Mouse (Mus musculus) olfactory bulb, adult 2 months (tissue): ENCODE data around the gene Spop. TPM values are rescaled to one million over a fixed set of nuclear protein-coding genes. Genes with fewer than 3 reads are reported as not detected.
"Not testable (repeated sequence)": the region's sequence is repeated elsewhere in the genome, so short reads cannot be mapped to it uniquely, and the experiment has no call there.

Experiments used
- H3K27ac ChIP-seq: fragments of 200-500 bp; 2 replicates; pipeline ENCODE4 v1.5.1; 2012; ENCODE audit warnings: low read depth, low read length; ENCODE audit not compliant: insufficient read depth
- H3K4me1 ChIP-seq: fragments of 200-500 bp; 2 replicates; pipeline ENCODE4 v1.6.1; 2012; ENCODE audit warnings: low read length; ENCODE audit not compliant: control insufficient read depth, insufficient read depth
- H3K4me3 ChIP-seq: fragments of 200-500 bp; 2 replicates; pipeline ENCODE4 v1.5.1; 2012; ENCODE audit warnings: mild to moderate bottlenecking, low read depth, low read length, moderate library complexity; ENCODE audit not compliant: insufficient read depth
- CTCF ChIP-seq: fragments of 200-500 bp; IDR thresholded peaks from 2 replicates; pipeline ENCODE4 v1.5.1; 2012; ENCODE audit warnings: low read depth, mild to moderate bottlenecking, low read length, moderate library complexity; ENCODE audit not compliant: insufficient read depth
- POLR2A ChIP-seq: fragments of 200-500 bp; IDR thresholded peaks from 2 replicates; pipeline ENCODE4 v1.6.1; 2012; ENCODE audit warnings: mild to moderate bottlenecking, low read depth, low read length, moderate library complexity; ENCODE audit not compliant: insufficient read depth
- WGBS: fragments of 180-500 bp; shearing (Covaris S2); methylation state at CpG from one replicate; pipeline ENCODE4 v1.1.7; 2018; 5-methylcytosine and 5-hydroxymethylcytosine counted together
- polyA plus RNA-seq: library from polyadenylated mRNA; stranded (reverse); fragments of >200 nt; gene quantifications from 2 replicates; pipeline ENCODE4 v1.2.4, GENCODE M21; 2012; ENCODE audit warnings: low replicate concordance; ENCODE audit not compliant: missing spikeins, insufficient read depth, insufficient read length

Gene Spop
- polyA plus RNA-seq, 1 experiment: not detected

GRCm38 (mm10) chr11:95396548-95396947 is 17.3 kb upstream of the Spop start:
- Histone ChIP-seq H3K4me1 (peaks cover 16% of the 10 kb centered on the region), H3K4me3 (no peak overlapping the region), H3K27ac (no peak overlapping the region)
- 80% methylated on average over 1 of the region's 1 CpGs for WGBS
- TF ChIP-seq CTCF (no peak), POLR2A (no peak)

GRCm38 (mm10) chr11:95397843-95398835 is 15.7 kb upstream of the Spop start:
- Histone ChIP-seq H3K27ac (no peak overlapping the region), H3K4me1 (peaks cover 10% of the 10 kb centered on the region), H3K4me3 (no peak overlapping the region)
- TF ChIP-seq POLR2A (no peak), CTCF (peak; percentile 66)
- 46% methylated on average over 14 of the region's 14 CpGs for WGBS

GRCm38 (mm10) chr11:95399520-95400020 is 14.3 kb upstream of the Spop start:
- H3K27ac ChIP-seq: no peak overlapping the region
- H3K4me1 ChIP-seq: peaks cover 11% of the 10 kb centered on the region
- WGBS: 66% methylated on average over 13 of the region's 13 CpGs
- no peak overlapping the region for H3K4me3 ChIP-seq
- TF ChIP-seq POLR2A: no peak
- no peak for TF ChIP-seq CTCF

GRCm38 (mm10) chr11:95401568-95401967 is 12.3 kb upstream of the Spop start:
- H3K4me1 ChIP-seq: peaks cover 11% of the 10 kb centered on the region
- TF ChIP-seq POLR2A: no peak
- no peak for TF ChIP-seq CTCF
- 94% methylated on average over 5 of the region's 5 CpGs for WGBS
- no peak overlapping the region for H3K27ac ChIP-seq
- no peak overlapping the region for H3K4me3 ChIP-seq

GRCm38 (mm10) chr11:95402196-95402595 is 11.7 kb upstream of the Spop start:
- Histone ChIP-seq H3K4me3 (no peak overlapping the region), H3K4me1 (peaks cover 11% of the 10 kb centered on the region), H3K27ac (no peak overlapping the region)
- WGBS: 50% methylated on average over 5 of the region's 5 CpGs
- no peak for TF ChIP-seq CTCF

GRCm38 (mm10) chr11:95402658-95403101 is 11.2 kb upstream of the Spop start:
- peaks cover 11% of the 10 kb centered on the region for H3K4me1 ChIP-seq
- WGBS: 36% methylated on average over 8 of the region's 8 CpGs
- TF ChIP-seq POLR2A (no peak), CTCF (no peak)
- no peak overlapping the region for H3K27ac ChIP-seq
- H3K4me3 ChIP-seq: no peak overlapping the region

- WGBS: 76% methylated on average over 16 of the region's 16 CpGs
These were observed 10.2 kb upstream of the Spop start for GRCm38 (mm10) chr11:95403382-95404340.

GRCm38 (mm10) chr11:95405771-95406170 is 8.1 kb upstream of the Spop start:
- TF ChIP-seq POLR2A (no peak), CTCF (no peak)
- 77% methylated on average over 4 of the region's 4 CpGs for WGBS

More at GRCm38 (mm10) chr11:95403382-95404340, 10.2 kb upstream of the Spop start:
- TF ChIP-seq CTCF (no peak), POLR2A (no peak)
- Histone ChIP-seq H3K4me1 (peaks cover 11% of the 10 kb centered on the region), H3K4me3 (no peak overlapping the region), H3K27ac (no peak overlapping the region)

GRCm38 (mm10) chr11:95406398-95406797 is 7.5 kb upstream of the Spop start:
- 95% methylated on average over 5 of the region's 5 CpGs for WGBS
- H3K4me3 ChIP-seq, H3K27ac ChIP-seq: not testable (repeated sequence)
- peaks cover 11% of the 10 kb centered on the region for H3K4me1 ChIP-seq

More at GRCm38 (mm10) chr11:95405771-95406170, 8.1 kb upstream of the Spop start:
- Histone ChIP-seq H3K27ac (no peak overlapping the region), H3K4me1 (peaks cover 11% of the 10 kb centered on the region), H3K4me3 (no peak overlapping the region)
